Mouse (Mus musculus) small intestine, adult 2 months (tissue): ENCODE results near the gene Cntn4.

Source experiments
- CTCF ChIP-seq: fragments of 200-500 bp; IDR thresholded peaks from 2 replicates; pipeline ENCODE4 v1.5.1; 2012; ENCODE audit warnings: low read depth, mild to moderate bottlenecking, control low read depth, inconsistent platforms, low read length, moderate library complexity, mixed read lengths; ENCODE audit not compliant: insufficient replicate concordance, insufficient read length; ENCODE audit errors: extremely low read depth
- POLR2A ChIP-seq: fragments of 200-500 bp; IDR thresholded peaks from 2 replicates; pipeline ENCODE4 v1.6.1; 2012; ENCODE audit warnings: low read depth, mild to moderate bottlenecking, control low read depth, inconsistent platforms, low read length, moderate library complexity

GRCm38 (mm10) chr6:106520367-106520766 lies 842.9 kb downstream of the Cntn4 start:
- TF ChIP-seq CTCF (no peak), POLR2A (no peak)
